Mouse (Mus musculus): Measurements from ENCODE around the gene Adam1a. TPM values are rescaled to one million over a fixed set of nuclear protein-coding genes. Genes with fewer than 3 reads are reported as not detected.

Gene Adam1a
- total and polyA plus RNA-seq, 2 experiments, result 1.4 to 2.8 TPM

DNA sequence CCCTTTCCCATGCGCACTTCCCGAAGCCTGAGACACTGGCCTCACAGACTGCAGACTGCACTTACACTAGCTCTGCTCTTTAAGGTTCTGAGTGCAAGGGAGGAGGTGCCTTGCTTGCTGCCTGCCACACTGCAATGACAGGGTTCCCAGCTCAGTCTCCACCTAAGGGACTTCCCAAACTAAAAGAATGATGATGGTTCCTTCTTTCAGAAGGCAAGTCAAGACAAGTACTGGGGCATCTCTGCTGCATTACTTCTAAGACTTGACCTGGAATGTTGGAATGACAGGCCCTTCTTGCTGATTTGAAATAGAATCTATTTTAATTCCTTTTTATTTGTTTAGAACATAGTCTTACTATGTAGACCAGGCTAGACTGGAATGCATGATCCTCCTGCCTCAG is 7.7 kb downstream of the Adam1a start:
- no peak overlapping the region for H3K27ac ChIP-seq (replicated peaks; ENCODE audit: insufficient read depth, low read depth, low read length)
- H3K79me2 ChIP-seq (ENCODE audit: control insufficient read depth, insufficient read depth, low read length), result peaks cover 21% of the 10 kb centered on the region; the same call in 1 of the 2 replicates
- H3K36me3 ChIP-seq (ENCODE audit: control insufficient read depth, insufficient read depth, low read length), result peaks cover 25% of the 10 kb centered on the region
- no peak for DNase-seq (ENCODE audit: extremely low read depth, low read depth, low spot score)
- H3K4me3 ChIP-seq (ENCODE audit: insufficient read depth, low read depth, low read length), result no peak overlapping the region
- WGBS, result 81% methylated on average over 2 of the region's 2 CpGs
- H3K27me3 ChIP-seq (ENCODE audit: control insufficient read depth, insufficient read depth, low read length), result no peaks in the 10 kb centered on the region
- H3K9ac ChIP-seq (ENCODE audit: low read depth, low read length), result no peak overlapping the region
- TF ChIP-seq POLR2A (IDR thresholded peaks at IDR 0.05; ENCODE audit: extremely low read depth, insufficient read depth, low read length) (no peak), CTCF (IDR thresholded peaks at IDR 0.05; ENCODE audit: low read depth, low read length) (no peak)
- H3K4me1 ChIP-seq (ENCODE audit: control insufficient read depth, insufficient read depth, low read length), result peaks cover 2% of the 10 kb centered on the region; the same call in 1 of the 2 replicates

DNA sequence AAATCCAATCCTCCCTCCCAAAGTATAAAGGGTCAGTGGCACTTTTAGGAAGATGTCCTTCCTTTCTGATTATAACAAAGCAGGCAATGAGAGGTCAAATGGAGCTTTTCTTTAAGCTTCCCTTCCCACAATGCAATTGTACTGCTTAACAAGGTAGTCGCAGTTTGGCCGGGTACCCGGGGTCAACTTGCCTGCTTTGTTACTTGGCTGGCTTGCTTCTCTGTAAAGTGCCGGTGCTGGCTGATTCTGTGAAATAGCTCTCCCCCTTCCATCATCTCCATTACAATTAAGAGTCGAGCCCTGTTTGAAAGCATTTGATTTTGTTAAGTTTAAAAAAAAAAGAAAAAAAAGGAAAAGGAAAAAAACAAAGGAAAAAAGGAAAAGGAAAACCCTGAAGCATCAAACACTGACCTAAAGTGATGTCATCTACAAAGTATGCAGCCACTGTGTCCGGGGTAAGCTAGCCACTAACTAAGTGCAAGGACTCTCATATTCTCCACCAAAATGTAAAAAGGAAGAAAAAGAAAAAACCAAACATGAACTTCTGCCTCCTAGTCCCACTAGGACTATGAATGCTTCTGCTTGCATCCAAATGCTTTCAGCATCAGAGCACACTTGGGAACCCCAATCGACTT is 8.2 kb downstream of the Adam1a start:
- Histone ChIP-seq H3K4me3 (ENCODE audit: insufficient read depth, low read depth, low read length) (no peak overlapping the region), H3K79me2 (ENCODE audit: control insufficient read depth, insufficient read depth, low read length) (peaks cover 16% of the 10 kb centered on the region; the same call in 1 of the 2 replicates), H3K27me3 (ENCODE audit: control insufficient read depth, insufficient read depth, low read length) (no peaks in the 10 kb centered on the region), H3K27ac (replicated peaks; ENCODE audit: insufficient read depth, low read depth, low read length) (no peak overlapping the region), H3K9ac (ENCODE audit: low read depth, low read length) (no peak overlapping the region), H3K4me1 (ENCODE audit: control insufficient read depth, insufficient read depth, low read length) (no peaks in the 10 kb centered on the region; the same call in 1 of the 2 replicates), H3K36me3 (ENCODE audit: control insufficient read depth, insufficient read depth, low read length) (peaks cover 27% of the 10 kb centered on the region)
- no peak for DNase-seq (ENCODE audit: extremely low read depth, low read depth, low spot score)
- WGBS, result 70% methylated on average over 7 of the region's 7 CpGs
- no peak for TF ChIP-seq CTCF (IDR thresholded peaks at IDR 0.05; ENCODE audit: low read depth, low read length)
- no peak for TF ChIP-seq POLR2A (IDR thresholded peaks at IDR 0.05; ENCODE audit: extremely low read depth, insufficient read depth, low read length)

DNA sequence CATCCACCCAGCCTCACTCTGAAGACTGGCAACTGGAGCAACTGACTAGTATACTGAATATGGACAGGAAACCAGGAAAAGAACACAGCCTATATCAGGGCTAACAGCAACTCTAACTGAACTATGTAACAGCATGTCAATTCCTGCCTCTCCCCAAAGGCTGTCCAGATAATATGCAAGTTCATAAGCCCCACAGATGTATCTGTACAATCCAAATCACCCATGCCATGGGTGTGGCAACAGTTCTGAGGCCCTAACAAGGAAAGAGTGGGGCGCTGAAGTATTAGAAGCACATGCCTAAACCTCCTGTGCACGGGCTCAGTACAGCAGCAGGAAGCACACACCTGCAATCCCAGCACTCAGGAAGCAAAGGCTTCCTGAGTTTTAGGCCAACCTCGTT is 10.2 kb downstream of the Adam1a start:
- TF ChIP-seq POLR2A (IDR thresholded peaks at IDR 0.05; ENCODE audit: extremely low read depth, insufficient read depth, low read length), result no peak
- TF ChIP-seq CTCF (IDR thresholded peaks at IDR 0.05; ENCODE audit: low read depth, low read length), result no peak
- no peak overlapping the region for H3K9ac ChIP-seq (ENCODE audit: low read depth, low read length)
- 0 out of 2 replicates have a peak, but pooled peaks cover 8% of the 10 kb centered on the region for H3K79me2 ChIP-seq (ENCODE audit: control insufficient read depth, insufficient read depth, low read length)
- no peaks in the 10 kb centered on the region for H3K4me1 ChIP-seq (ENCODE audit: control insufficient read depth, insufficient read depth, low read length)
- no peaks in the 10 kb centered on the region for H3K27me3 ChIP-seq (ENCODE audit: control insufficient read depth, insufficient read depth, low read length)
- no peak for DNase-seq (ENCODE audit: extremely low read depth, low read depth, low spot score)
- no peak overlapping the region for H3K4me3 ChIP-seq (ENCODE audit: insufficient read depth, low read depth, low read length)
- H3K27ac ChIP-seq (replicated peaks; ENCODE audit: insufficient read depth, low read depth, low read length), result no peak overlapping the region
- 96% methylated on average over 3 of the region's 3 CpGs for WGBS
- H3K36me3 ChIP-seq (ENCODE audit: control insufficient read depth, insufficient read depth, low read length), result peaks cover 30% of the 10 kb centered on the region

DNA sequence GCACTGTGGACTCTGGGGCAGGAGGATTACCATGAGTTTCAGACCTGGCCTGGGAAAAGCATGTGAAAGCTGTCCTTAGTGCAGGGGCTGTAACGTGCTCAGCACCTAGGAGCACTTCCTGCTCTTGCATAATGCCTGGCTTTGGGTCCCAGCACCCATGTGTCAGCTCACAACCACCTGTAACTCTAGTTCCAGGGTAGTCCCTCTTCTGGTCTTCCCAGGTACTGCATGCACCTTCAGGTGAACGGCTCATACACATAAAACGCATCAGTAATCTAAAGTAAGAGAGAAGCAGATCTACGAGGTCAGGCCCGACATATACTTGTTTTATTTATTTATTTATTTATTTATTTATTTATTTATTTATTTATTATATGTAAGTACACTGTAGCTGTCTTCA is 10.8 kb downstream of the Adam1a start:
- peaks cover 34% of the 10 kb centered on the region for H3K36me3 ChIP-seq (ENCODE audit: control insufficient read depth, insufficient read depth, low read length)
- WGBS, result 90% methylated on average over 5 of the region's 5 CpGs
- DNase-seq (ENCODE audit: extremely low read depth, low read depth, low spot score), result peak; percentile 22

DNA sequence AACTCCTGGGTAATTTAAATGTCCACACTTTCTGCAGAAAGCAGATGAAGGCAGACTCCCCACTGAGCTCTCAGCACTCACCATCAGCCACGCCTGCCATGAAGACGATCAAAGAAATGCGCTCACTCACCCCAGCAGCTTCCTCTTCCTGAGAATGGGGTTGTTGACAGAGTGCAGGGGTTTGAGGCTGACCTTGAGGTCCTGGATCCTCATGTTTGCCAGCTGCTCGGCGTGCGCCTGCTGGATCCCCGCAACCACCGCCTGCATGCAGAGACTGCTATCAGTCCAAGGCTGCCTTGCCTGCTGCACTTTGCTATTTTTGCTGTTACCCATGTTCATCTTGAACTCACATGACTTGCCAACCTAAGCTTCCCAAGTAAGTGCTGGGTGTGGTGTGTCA is 18.3 kb downstream of the Adam1a start:
- H3K27me3 ChIP-seq (ENCODE audit: control insufficient read depth, insufficient read depth, low read length), result no peaks in the 10 kb centered on the region
- H3K27ac ChIP-seq (replicated peaks; ENCODE audit: insufficient read depth, low read depth, low read length), result no peak overlapping the region
- no peak overlapping the region for H3K9ac ChIP-seq (ENCODE audit: low read depth, low read length)
- no peaks in the 10 kb centered on the region for H3K79me2 ChIP-seq (ENCODE audit: control insufficient read depth, insufficient read depth, low read length)
- DNase-seq (ENCODE audit: extremely low read depth, low read depth, low spot score), result no peak
- 88% methylated on average over 8 of the region's 8 CpGs for WGBS
- TF ChIP-seq POLR2A (IDR thresholded peaks at IDR 0.05; ENCODE audit: extremely low read depth, insufficient read depth, low read length), result no peak
- TF ChIP-seq CTCF (IDR thresholded peaks at IDR 0.05; ENCODE audit: low read depth, low read length), result no peak
- H3K4me3 ChIP-seq (ENCODE audit: insufficient read depth, low read depth, low read length), result no peak overlapping the region
- peaks cover 58% of the 10 kb centered on the region for H3K36me3 ChIP-seq (ENCODE audit: control insufficient read depth, insufficient read depth, low read length)
- no peaks in the 10 kb centered on the region for H3K4me1 ChIP-seq (ENCODE audit: control insufficient read depth, insufficient read depth, low read length)

More for the DNA sequence above, 10.8 kb downstream of the Adam1a start:
- no peak for TF ChIP-seq POLR2A (IDR thresholded peaks at IDR 0.05; ENCODE audit: extremely low read depth, insufficient read depth, low read length)
- peak; percentile 54 for TF ChIP-seq CTCF (IDR thresholded peaks at IDR 0.05; ENCODE audit: low read depth, low read length)
- Histone ChIP-seq H3K79me2 (ENCODE audit: control insufficient read depth, insufficient read depth, low read length) (0 out of 2 replicates have a peak, but pooled peaks cover 5% of the 10 kb centered on the region), H3K27me3 (ENCODE audit: control insufficient read depth, insufficient read depth, low read length) (no peaks in the 10 kb centered on the region), H3K27ac (replicated peaks; ENCODE audit: insufficient read depth, low read depth, low read length) (no peak overlapping the region), H3K4me1 (ENCODE audit: control insufficient read depth, insufficient read depth, low read length) (no peaks in the 10 kb centered on the region), H3K9ac (ENCODE audit: low read depth, low read length) (no peak overlapping the region), H3K4me3 (ENCODE audit: insufficient read depth, low read depth, low read length) (no peak overlapping the region)

DNA sequence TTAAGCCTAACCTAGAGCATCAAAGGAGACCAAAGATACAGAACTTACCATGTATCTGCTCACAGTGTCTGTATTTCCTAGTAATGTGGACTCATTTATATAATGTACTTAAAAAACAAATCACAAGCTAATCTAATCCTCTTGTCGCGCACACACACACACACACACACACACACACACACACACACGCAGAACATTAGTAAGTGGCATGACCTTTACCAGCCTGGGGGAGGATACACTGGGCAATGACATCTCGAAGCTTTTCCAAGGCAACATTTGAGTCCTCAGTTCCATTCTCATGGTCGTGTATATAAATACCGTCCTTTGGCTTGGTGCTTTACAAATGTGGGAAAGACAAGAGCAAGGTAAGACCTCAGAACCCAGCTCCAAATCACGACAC is 18.8 kb downstream of the Adam1a start:
- no peak for DNase-seq (ENCODE audit: extremely low read depth, low read depth, low spot score)
- Histone ChIP-seq H3K36me3 (ENCODE audit: control insufficient read depth, insufficient read depth, low read length) (peaks cover 61% of the 10 kb centered on the region), H3K4me1 (ENCODE audit: control insufficient read depth, insufficient read depth, low read length) (no peaks in the 10 kb centered on the region), H3K27me3 (ENCODE audit: control insufficient read depth, insufficient read depth, low read length) (no peaks in the 10 kb centered on the region), H3K9ac (ENCODE audit: low read depth, low read length) (no peak overlapping the region), H3K4me3 (ENCODE audit: insufficient read depth, low read depth, low read length) (no peak overlapping the region), H3K27ac (replicated peaks; ENCODE audit: insufficient read depth, low read depth, low read length) (no peak overlapping the region), H3K79me2 (ENCODE audit: control insufficient read depth, insufficient read depth, low read length) (no peaks in the 10 kb centered on the region)
- TF ChIP-seq POLR2A (IDR thresholded peaks at IDR 0.05; ENCODE audit: extremely low read depth, insufficient read depth, low read length), result no peak
- TF ChIP-seq CTCF (IDR thresholded peaks at IDR 0.05; ENCODE audit: low read depth, low read length), result no peak
- 91% methylated on average over 7 of the region's 7 CpGs for WGBS
